Mouse (Mus musculus) bone marrow, adult 2 months (tissue): ENCODE data around the gene Rhbdd2.

Source experiments
- CTCF ChIP-seq: fragments of 200-500 bp; IDR thresholded peaks from 2 replicates; pipeline ENCODE4 v1.5.1; 2011; ENCODE audit warnings: low read length, control low read depth; ENCODE audit not compliant: control insufficient read depth, insufficient read depth
- POLR2A ChIP-seq: fragments of 200-500 bp; IDR thresholded peaks from 2 replicates; pipeline ENCODE4 v1.6.1; 2011; ENCODE audit warnings: low read depth, mild to moderate bottlenecking, control low read depth, low read length, borderline replicate concordance; ENCODE audit not compliant: control insufficient read depth

GRCm38 (mm10) chr5:135646038-135646437 is 13.6 kb downstream of the Rhbdd2 start:
- TF ChIP-seq CTCF (no peak), POLR2A (no peak)
